Mouse (Mus musculus) MEL (cell line): Measurements from ENCODE around the gene D17Wsu92e. TPM values are rescaled to one million over a fixed set of nuclear protein-coding genes. Genes with fewer than 3 reads are reported as not detected.
A peak's percentile ranks its signal among the peaks of the same experiment; 100 is the strongest.

Experiments
- DNase-seq: peaks from one replicate; pipeline ENCODE4 v3.0.0; 2011; ENCODE audit warnings: low read depth, low spot score
- H3K27ac ChIP-seq: 2 replicates; pipeline ENCODE4 v1.5.1; 2012; ENCODE audit warnings: low read depth, mild to moderate bottlenecking, control low read depth, low read length, moderate library complexity; ENCODE audit not compliant: control insufficient read depth
- H3K27me3 ChIP-seq, 2 experiments: fragments of 150-350 bp in 1 of 2; sonication (generic) in 1 of 2; 2 replicates each; pipeline ENCODE4 v1.6.1; 2012; ENCODE audit warnings: low read length in 2 of 2, mild to moderate bottlenecking in 2 of 2, improper control_type of control experiment in 1 of 2, moderate library complexity in 1 of 2; ENCODE audit not compliant: insufficient read depth in 2 of 2, control insufficient read depth in 1 of 2
- H3K36me3 ChIP-seq, 2 experiments: 2 replicates each; pipeline ENCODE4 v1.6.1; 2012 to 2014; ENCODE audit warnings: low read length in 2 of 2, improper control_type of control experiment in 1 of 2, inconsistent platforms in 1 of 2, mild to moderate bottlenecking in 1 of 2; ENCODE audit not compliant: insufficient read depth in 2 of 2, control insufficient read depth in 1 of 2
- H3K4me1 ChIP-seq, 2 experiments: fragments of 150-350 bp in 1 of 2; sonication (generic) in 1 of 2; 2 replicates each; pipeline ENCODE4 v1.6.1; 2012; ENCODE audit warnings: low read length in 2 of 2, improper control_type of control experiment in 1 of 2, mild to moderate bottlenecking in 1 of 2; ENCODE audit not compliant: insufficient read depth in 2 of 2, control insufficient read depth in 1 of 2
- H3K4me3 ChIP-seq, 2 experiments: fragments of 150-350 bp in 1 of 2; sonication (generic) in 1 of 2; 2 replicates each; pipeline ENCODE4 v1.5.1; 2012; ENCODE audit warnings: low read depth in 2 of 2, low read length in 2 of 2, mild to moderate bottlenecking in 2 of 2, moderate library complexity in 2 of 2, control low read depth in 1 of 2, improper control_type of control experiment in 1 of 2; ENCODE audit not compliant: control insufficient read depth in 1 of 2, insufficient read depth in 1 of 2
- H3K79me2 ChIP-seq: 2 replicates; pipeline ENCODE4 v1.6.1; 2012; ENCODE audit warnings: mild to moderate bottlenecking, low read length, moderate library complexity; ENCODE audit not compliant: control insufficient read depth, poor library complexity, insufficient read depth
- H3K9ac ChIP-seq: 2 replicates; pipeline ENCODE4 v1.6.1; 2012; ENCODE audit warnings: low read depth, mild to moderate bottlenecking, control low read depth, low read length, moderate library complexity; ENCODE audit not compliant: control insufficient read depth, poor library complexity, severe bottlenecking
- H3K9me3 ChIP-seq: fragments of 150-350 bp; sonication (generic); replicated peaks from 2 replicates; pipeline ENCODE4 v1.6.1; 2012; ENCODE audit warnings: mild to moderate bottlenecking, low read length, improper control_type of control experiment, moderate library complexity; ENCODE audit not compliant: insufficient read depth
- CTCF ChIP-seq, 3 experiments: IDR thresholded peaks in 2 of 3; conservative IDR thresholded peaks in 1 of 3; 2 replicates each; pipeline ENCODE4 v1.5.1; 2011 to 2012; ENCODE audit warnings: low read length in 3 of 3, low read depth in 2 of 3, mild to moderate bottlenecking in 2 of 3, improper control_type of control experiment in 1 of 3, inconsistent platforms in 1 of 3, mixed read lengths in 1 of 3, moderate library complexity in 1 of 3; ENCODE audit not compliant: control insufficient read depth in 1 of 3, insufficient read depth in 1 of 3, poor library complexity in 1 of 3, severe bottlenecking in 1 of 3
- E2F4 ChIP-seq: IDR thresholded peaks from 2 replicates; pipeline ENCODE4 v1.6.1; 2011; ENCODE audit warnings: low read depth, low read length, improper control_type of control experiment, borderline replicate concordance
- ETS1 ChIP-seq: IDR thresholded peaks from 2 replicates; pipeline ENCODE4 v1.6.1; 2012; ENCODE audit warnings: low read depth, mild to moderate bottlenecking, inconsistent platforms, low read length, improper control_type of control experiment, moderate library complexity
- GABPA ChIP-seq: IDR thresholded peaks from 2 replicates; pipeline ENCODE4 v1.6.1; 2012; ENCODE audit warnings: low read depth, mild to moderate bottlenecking, inconsistent platforms, low read length, improper control_type of control experiment, moderate library complexity
- GATA1 ChIP-seq: IDR thresholded peaks from 2 replicates; pipeline ENCODE4 v1.6.1; 2011; ENCODE audit warnings: low read depth, low read length, improper control_type of control experiment
- MAZ ChIP-seq: IDR thresholded peaks from 2 replicates; pipeline ENCODE4 v1.6.1; 2012; ENCODE audit warnings: low read depth, mild to moderate bottlenecking, inconsistent platforms, low read length, improper control_type of control experiment
- MXI1 ChIP-seq: IDR thresholded peaks from 2 replicates; pipeline ENCODE4 v1.6.1; 2011; ENCODE audit warnings: mild to moderate bottlenecking, low read depth, low read length, improper control_type of control experiment
- NELFE ChIP-seq: IDR thresholded peaks from 2 replicates; pipeline ENCODE4 v1.6.1; 2011; ENCODE audit warnings: low read depth, low read length, improper control_type of control experiment
- NRF1 ChIP-seq: IDR thresholded peaks from 2 replicates; pipeline ENCODE4 v1.6.1; 2014; ENCODE audit warnings: low read depth, mild to moderate bottlenecking, inconsistent platforms, low read length, improper control_type of control experiment, moderate library complexity; ENCODE audit not compliant: poor library complexity, insufficient read depth, severe bottlenecking
- POLR2AphosphoS2 ChIP-seq: IDR thresholded peaks from 2 replicates; pipeline ENCODE4 v1.6.1; 2011; ENCODE audit warnings: low read length, improper control_type of control experiment
- RAD21 ChIP-seq: IDR thresholded peaks from 2 replicates; pipeline ENCODE4 v1.6.1; 2011; ENCODE audit warnings: mild to moderate bottlenecking, low read depth, low read length, improper control_type of control experiment
- SIN3A ChIP-seq: IDR thresholded peaks from 2 replicates; pipeline ENCODE4 v1.6.1; 2012; ENCODE audit warnings: low read length, improper control_type of control experiment, inconsistent platforms
- SMC3 ChIP-seq: IDR thresholded peaks from 2 replicates; pipeline ENCODE4 v1.6.1; 2011; ENCODE audit warnings: low read depth, low read length, improper control_type of control experiment
- TBP ChIP-seq: IDR thresholded peaks from 2 replicates; pipeline ENCODE4 v1.8.0; 2011; ENCODE audit warnings: low read depth, low read length, improper control_type of control experiment
- ZC3H11A ChIP-seq: IDR thresholded peaks from 2 replicates; pipeline ENCODE4 v1.6.1; 2012; ENCODE audit warnings: low read depth, mild to moderate bottlenecking, inconsistent platforms, low read length, improper control_type of control experiment
- polyA plus RNA-seq, 2 experiments: library from polyadenylated mRNA; stranded (reverse) in 1 of 2; unstranded in 1 of 2; fragments of >175 nt in 1 of 2; fragments of >200 nt in 1 of 2; gene quantifications; 2 replicates each; pipeline versions ENCODE4 v1.2.1 to v1.2.4; 2012; ENCODE audit warnings: low replicate concordance in 2 of 2, low read depth in 1 of 2; ENCODE audit not compliant: insufficient read length in 2 of 2, insufficient read depth in 1 of 2, missing spikeins in 1 of 2
- total RNA-seq: library from RNA; depleted of rRNA; stranded (reverse); fragments of 300-350 nt; gene quantifications from 2 replicates; pipeline ENCODE4 v1.2.3, GENCODE M21; 2012

Gene D17Wsu92e
- total and polyA plus RNA-seq, 3 experiments: 72.5 to 108 TPM; not detected in 1

- no peak for DNase-seq
- Histone ChIP-seq H3K4me1 (no peaks in the 10 kb centered on the region), H3K27ac (no peak overlapping the region), H3K79me2 (peaks cover 3% of the 10 kb centered on the region; the same call in 1 of the 2 replicates), H3K36me3 (peaks cover 0 to 13% of the 10 kb centered on the region in 2 experiments; a peak in 2 of 4 replicates), H3K9ac (no peak overlapping the region), H3K27me3 (no peaks in the 10 kb centered on the region), H3K4me3 (no peak overlapping the region), H3K9me3 (no peaks in the 10 kb centered on the region)
- TF ChIP-seq GABPA (no peak), MXI1 (no peak)
These were observed 57.6 kb downstream of the D17Wsu92e start for GRCm38 (mm10) chr17:27762884-27763283.

GRCm38 (mm10) chr17:27761639-27762336, 58.7 kb downstream of the D17Wsu92e start:
- Histone ChIP-seq H3K9ac (no peak overlapping the region), H3K27me3 (no peaks in the 10 kb centered on the region), H3K79me2 (peaks cover 3% of the 10 kb centered on the region; the same call in 1 of the 2 replicates), H3K4me3 (no peak overlapping the region), H3K4me1 (no peaks in the 10 kb centered on the region), H3K36me3 (peaks cover 0 to 10% of the 10 kb centered on the region in 2 experiments; a peak in 2 of 4 replicates), H3K9me3 (no peaks in the 10 kb centered on the region), H3K27ac (no peak overlapping the region)
- peak; percentile 70 for DNase-seq
- TF ChIP-seq ZC3H11A: no peak
- TF ChIP-seq NRF1: peak; percentile 58
- no peak for TF ChIP-seq NELFE
- peak; percentile 54 to 98 (median 64) for TF ChIP-seq CTCF (IDR thresholded peaks at IDR 0.05 in 2 of 3, conservative IDR thresholded peaks at IDR 0.05 in 1 of 3; ENCODE audit: control insufficient read depth in 1 of 3, insufficient read depth in 1 of 3, low read depth in 2 of 3, low read length in 3 of 3, poor library complexity in 1 of 3, severe bottlenecking in 1 of 3)
- TF ChIP-seq SMC3: peak; percentile 71
- TF ChIP-seq RAD21: peak; percentile 31

- no peak for DNase-seq
- TF ChIP-seq TBP: no peak
- no peak for TF ChIP-seq GATA1
- no peak for TF ChIP-seq CTCF (IDR thresholded peaks at IDR 0.05 in 2 of 3, conservative IDR thresholded peaks at IDR 0.05 in 1 of 3; ENCODE audit: control insufficient read depth in 1 of 3, insufficient read depth in 1 of 3, low read depth in 2 of 3, low read length in 3 of 3, poor library complexity in 1 of 3, severe bottlenecking in 1 of 3)
- no peak for TF ChIP-seq POLR2AphosphoS2
- no peak for TF ChIP-seq MXI1
- no peak for TF ChIP-seq ETS1
- no peak for TF ChIP-seq MAZ
- no peak for TF ChIP-seq E2F4
- no peak for TF ChIP-seq SIN3A
- TF ChIP-seq, all 39 proteins: peak for 0
- Histone ChIP-seq H3K27me3 (no peaks in the 10 kb centered on the region), H3K36me3 (peaks cover 0 to 4% of the 10 kb centered on the region in 2 experiments; a peak in 1 of 4 replicates), H3K79me2 (peaks cover 3% of the 10 kb centered on the region; the same call in 1 of the 2 replicates), H3K4me3 (no peak overlapping the region), H3K9me3 (no peaks in the 10 kb centered on the region), H3K27ac (no peak overlapping the region), H3K4me1 (no peaks in the 10 kb centered on the region), H3K9ac (no peak overlapping the region)
These were observed 60.3 kb downstream of the D17Wsu92e start for GRCm38 (mm10) chr17:27760169-27760568.
